Mouse (Mus musculus): ENCODE measurements around the gene Ppih. TPM values are rescaled to one million over a fixed set of nuclear protein-coding genes. Genes with fewer than 3 reads are reported as not detected.
A peak's percentile ranks its signal among the peaks of the same experiment; 100 is the strongest.

Gene Ppih
- polyA plus RNA-seq, 1 experiment from 2014 or later: 102 TPM

- Histone ChIP-seq H3K4me3 (replicated peaks) (no peak overlapping the region), H3K27ac (no peak overlapping the region), H3K4me1 (replicated peaks) (no peaks in the 10 kb centered on the region), H3K9ac (no peak overlapping the region), H3K9me3 (no peaks in the 10 kb centered on the region), H3K36me3 (peaks cover 7% of the 10 kb centered on the region), H3K4me2 (replicated peaks) (no peak overlapping the region), H3K27me3 (replicated peaks) (no peaks in the 10 kb centered on the region)
- 78% methylated on average over 5 of the region's 5 CpGs for WGBS
- no peak for ATAC-seq
These were observed 14.9 kb downstream of the Ppih start for GRCm38 (mm10) chr4:119305418-119305817.

- ATAC-seq: no peak
- 91% methylated on average over 8 of the region's 8 CpGs for WGBS
- no peak overlapping the region for H3K4me2 ChIP-seq (replicated peaks)
These were observed 17.1 kb downstream of the Ppih start for GRCm38 (mm10) chr4:119303291-119303690.

GRCm38 (mm10) chr4:119301777-119302176, 18.6 kb downstream of the Ppih start:
- Histone ChIP-seq H3K4me2 (replicated peaks) (no peak overlapping the region), H3K4me1 (replicated peaks) (no peaks in the 10 kb centered on the region), H3K27ac (no peak overlapping the region), H3K36me3 (no peaks in the 10 kb centered on the region), H3K4me3 (replicated peaks) (no peak overlapping the region), H3K9ac (no peak overlapping the region), H3K9me3 (no peaks in the 10 kb centered on the region), H3K27me3 (replicated peaks) (no peaks in the 10 kb centered on the region)
- peak; percentile 54; the same call in 1 of the 2 replicates for ATAC-seq
- WGBS: 57% methylated on average over 3 of the region's 3 CpGs

More at GRCm38 (mm10) chr4:119303291-119303690, 17.1 kb downstream of the Ppih start:
- Histone ChIP-seq H3K9me3 (no peaks in the 10 kb centered on the region), H3K27me3 (replicated peaks) (no peaks in the 10 kb centered on the region), H3K4me1 (replicated peaks) (no peaks in the 10 kb centered on the region), H3K4me3 (replicated peaks) (no peak overlapping the region), H3K36me3 (peaks cover 3% of the 10 kb centered on the region; the same call in 1 of the 2 replicates), H3K9ac (no peak overlapping the region), H3K27ac (no peak overlapping the region)

- Histone ChIP-seq H3K4me2 (replicated peaks) (no peak overlapping the region), H3K27me3 (replicated peaks) (no peaks in the 10 kb centered on the region), H3K4me1 (replicated peaks) (no peaks in the 10 kb centered on the region), H3K9me3 (no peaks in the 10 kb centered on the region), H3K9ac (no peak overlapping the region), H3K27ac (no peak overlapping the region), H3K4me3 (replicated peaks) (no peak overlapping the region), H3K36me3 (no peaks in the 10 kb centered on the region)
- ATAC-seq: no peak
- WGBS: 89% methylated on average over 3 of the region's 3 CpGs
These were observed 19.6 kb downstream of the Ppih start for GRCm38 (mm10) chr4:119300761-119301160.

- H3K9ac ChIP-seq: no peak overlapping the region
- no peak overlapping the region for H3K4me3 ChIP-seq (replicated peaks)
- ATAC-seq: no peak
- H3K4me2 ChIP-seq (replicated peaks): no peak overlapping the region
- H3K4me1 ChIP-seq (replicated peaks): 0 out of 2 replicates have a peak, but pooled peaks cover 5% of the 10 kb centered on the region
- H3K36me3 ChIP-seq: no peaks in the 10 kb centered on the region
- H3K27ac ChIP-seq: no peak overlapping the region
- 71% methylated on average over 2 of the region's 2 CpGs for WGBS
- H3K9me3 ChIP-seq: no peaks in the 10 kb centered on the region
- no peaks in the 10 kb centered on the region for H3K27me3 ChIP-seq (replicated peaks)
These were observed 23.0 kb downstream of the Ppih start for GRCm38 (mm10) chr4:119297361-119297760.

GRCm38 (mm10) chr4:119295134-119295453, 25.3 kb downstream of the Ppih start:
- H3K4me3 ChIP-seq (replicated peaks): peak overlapping the region; percentile 84
- no peaks in the 10 kb centered on the region for H3K36me3 ChIP-seq
- H3K27me3 ChIP-seq (replicated peaks): no peaks in the 10 kb centered on the region
- ATAC-seq: no peak
- H3K27ac ChIP-seq: peak overlapping the region; percentile 94
- WGBS: 6% methylated on average over 6 of the region's 6 CpGs
- H3K4me1 ChIP-seq (replicated peaks): 0 out of 2 replicates have a peak, but pooled peaks cover 7% of the 10 kb centered on the region
- H3K9ac ChIP-seq: peak overlapping the region; percentile 79
- no peaks in the 10 kb centered on the region for H3K9me3 ChIP-seq
- peak overlapping the region; percentile 62 for H3K4me2 ChIP-seq (replicated peaks)

- peak; percentile 99 for ATAC-seq
- peak within 1 kb of the TSS; percentile 79 for H3K4me2 ChIP-seq (replicated peaks)
- H3K9ac ChIP-seq: peak within 1 kb of the TSS; percentile 88
- under 1% methylated on average over 61 of the region's 61 CpGs for WGBS
- H3K4me1 ChIP-seq (replicated peaks): 0 out of 2 replicates have a peak, but pooled peaks cover 7% of the 10 kb centered on the region
- H3K4me3 ChIP-seq (replicated peaks): peak within 1 kb of the TSS; percentile 84
- H3K9me3 ChIP-seq: no peaks in the 10 kb centered on the region
- H3K27me3 ChIP-seq (replicated peaks): no peaks in the 10 kb centered on the region
- H3K36me3 ChIP-seq: no peaks in the 10 kb centered on the region
- H3K27ac ChIP-seq: peak within 1 kb of the TSS; percentile 94
These were observed 25.8 kb downstream of the Ppih start, which contains the start of gene Ybx1 for GRCm38 (mm10) chr4:119294415-119295133. Gene Ybx1 (minus strand): TSS chr4:119294604.

- under 1% methylated on average over 54 of the region's 80 CpGs for WGBS
- Histone ChIP-seq H3K27ac (peak overlapping the region; percentile 89), H3K4me2 (replicated peaks) (peak overlapping the region; percentile 79), H3K4me1 (replicated peaks) (0 out of 2 replicates have a peak, but pooled peaks cover 10% of the 10 kb centered on the region), H3K9me3 (no peaks in the 10 kb centered on the region), H3K4me3 (replicated peaks) (peak overlapping the region; percentile 84), H3K27me3 (replicated peaks) (no peaks in the 10 kb centered on the region), H3K36me3 (no peaks in the 10 kb centered on the region), H3K9ac (peak overlapping the region; percentile 88)
- ATAC-seq: peak; percentile 46
These were observed 26.6 kb downstream of the Ppih start for GRCm38 (mm10) chr4:119293574-119294258.

GRCm38 (mm10) chr4:119292771-119293573, 27.4 kb downstream of the Ppih start:
- under 1% methylated on average over 24 of the region's 24 CpGs for WGBS
- no peaks in the 10 kb centered on the region for H3K27me3 ChIP-seq (replicated peaks)

GRCm38 (mm10) chr4:119291921-119292320, 28.4 kb downstream of the Ppih start:
- H3K36me3 ChIP-seq: no peaks in the 10 kb centered on the region
- 0 out of 2 replicates have a peak, but pooled peaks cover 10% of the 10 kb centered on the region for H3K4me1 ChIP-seq (replicated peaks)
- H3K27me3 ChIP-seq (replicated peaks): no peaks in the 10 kb centered on the region
- H3K9ac ChIP-seq: peak overlapping the region; percentile 88
- 80% methylated on average over 1 of the region's 1 CpGs for WGBS
- no peak for ATAC-seq
- no peak overlapping the region for H3K27ac ChIP-seq
- H3K9me3 ChIP-seq: no peaks in the 10 kb centered on the region
- peak overlapping the region; percentile 84 for H3K4me3 ChIP-seq (replicated peaks)
- H3K4me2 ChIP-seq (replicated peaks): peak overlapping the region; percentile 79

More at GRCm38 (mm10) chr4:119292771-119293573, 27.4 kb downstream of the Ppih start:
- Histone ChIP-seq H3K4me2 (replicated peaks) (peak overlapping the region; percentile 79), H3K4me3 (replicated peaks) (peak overlapping the region; percentile 84), H3K27ac (peak overlapping the region; percentile 89), H3K4me1 (replicated peaks) (0 out of 2 replicates have a peak, but pooled peaks cover 10% of the 10 kb centered on the region), H3K9ac (peak overlapping the region; percentile 88), H3K9me3 (no peaks in the 10 kb centered on the region), H3K36me3 (no peaks in the 10 kb centered on the region)
- ATAC-seq: no peak

- Histone ChIP-seq H3K4me1 (replicated peaks) (0 out of 2 replicates have a peak, but pooled peaks cover 4% of the 10 kb centered on the region), H3K9ac (no peak overlapping the region), H3K27me3 (replicated peaks) (no peaks in the 10 kb centered on the region), H3K4me3 (replicated peaks) (no peak overlapping the region), H3K4me2 (replicated peaks) (peak overlapping the region; percentile 27), H3K27ac (peak overlapping the region; percentile 71), H3K9me3 (no peaks in the 10 kb centered on the region), H3K36me3 (peaks cover 26% of the 10 kb centered on the region)
- 57% methylated on average over 2 of the region's 2 CpGs for WGBS
- peak; percentile 92 for ATAC-seq
These were observed 35.0 kb downstream of the Ppih start for GRCm38 (mm10) chr4:119285336-119285735.

GRCm38 (mm10) chr4:119284861-119285260, 35.5 kb downstream of the Ppih start:
- H3K4me3 ChIP-seq (replicated peaks): no peak overlapping the region
- peaks cover 26% of the 10 kb centered on the region for H3K36me3 ChIP-seq
- H3K9ac ChIP-seq: no peak overlapping the region
- no peaks in the 10 kb centered on the region for H3K9me3 ChIP-seq
- peak overlapping the region; percentile 27 for H3K4me2 ChIP-seq (replicated peaks)
- no peaks in the 10 kb centered on the region for H3K27me3 ChIP-seq (replicated peaks)
- 0 out of 2 replicates have a peak, but pooled peaks cover 4% of the 10 kb centered on the region for H3K4me1 ChIP-seq (replicated peaks)
- ATAC-seq: peak; percentile 86
- WGBS: 65% methylated on average over 1 of the region's 1 CpGs
- peak overlapping the region; percentile 20; the same call in 1 of the 2 replicates for H3K27ac ChIP-seq
